Mouse (Mus musculus) embryonic fibroblast, embryonic 13.5 days (primary cell): ENCODE results near the gene Olfr1367. TPM values are rescaled to one million over a fixed set of nuclear protein-coding genes. Genes with fewer than 3 reads are reported as not detected.
A peak's percentile ranks its signal among the peaks of the same experiment; 100 is the strongest.

Experiments
- H3K27ac ChIP-seq: 2 replicates; pipeline ENCODE4 v1.5.1; 2012; ENCODE audit warnings: low read length, control low read depth, inconsistent platforms; ENCODE audit not compliant: insufficient read depth
- H3K4me1 ChIP-seq: 2 replicates; pipeline ENCODE4 v1.6.1; 2011; ENCODE audit warnings: low read length; ENCODE audit not compliant: control insufficient read depth, insufficient read depth
- H3K4me3 ChIP-seq: 2 replicates; pipeline ENCODE4 v1.5.1; 2011; ENCODE audit warnings: mild to moderate bottlenecking, control low read depth, low read length; ENCODE audit not compliant: insufficient read depth
- CTCF ChIP-seq: IDR thresholded peaks from 2 replicates; pipeline ENCODE4 v1.5.1; 2011; ENCODE audit warnings: mild to moderate bottlenecking, control low read depth, low read length, moderate library complexity, borderline replicate concordance; ENCODE audit not compliant: insufficient read depth
- POLR2A ChIP-seq: IDR thresholded peaks from 2 replicates; pipeline ENCODE4 v1.6.1; 2011; ENCODE audit warnings: low read depth, mild to moderate bottlenecking, control low read depth, low read length, moderate library complexity
- polyA plus RNA-seq: library from polyadenylated mRNA; stranded (reverse); fragments of >200 nt; gene quantifications from 2 replicates; pipeline ENCODE4 v1.2.4, GENCODE M21; 2011; ENCODE audit warnings: low read depth; ENCODE audit not compliant: missing spikeins, insufficient read length

Gene Olfr1367
- polyA plus RNA-seq = not detected in 2 replicates

GRCm38 (mm10) chr13:21346610-21347009 is at the start of gene Olfr1367:
Gene Olfr1367, plus strand, starts transcription at chr13:21346910.
- no peak within 1 kb of the TSS for H3K4me3 ChIP-seq
- TF ChIP-seq CTCF (no peak), POLR2A (no peak)

GRCm38 (mm10) chr13:21298557-21298956 is 48.2 kb upstream of the Olfr1367 start:
- H3K4me1 ChIP-seq = no peaks in the 10 kb centered on the region
- TF ChIP-seq POLR2A = no peak
- no peak for TF ChIP-seq CTCF
- no peak overlapping the region for H3K27ac ChIP-seq
- H3K4me3 ChIP-seq = no peak overlapping the region

More at GRCm38 (mm10) chr13:21346610-21347009, at the start of gene Olfr1367:
- H3K27ac ChIP-seq = no peak within 1 kb of the TSS
- H3K4me1 ChIP-seq = no peaks in the 10 kb centered on the region

DNA sequence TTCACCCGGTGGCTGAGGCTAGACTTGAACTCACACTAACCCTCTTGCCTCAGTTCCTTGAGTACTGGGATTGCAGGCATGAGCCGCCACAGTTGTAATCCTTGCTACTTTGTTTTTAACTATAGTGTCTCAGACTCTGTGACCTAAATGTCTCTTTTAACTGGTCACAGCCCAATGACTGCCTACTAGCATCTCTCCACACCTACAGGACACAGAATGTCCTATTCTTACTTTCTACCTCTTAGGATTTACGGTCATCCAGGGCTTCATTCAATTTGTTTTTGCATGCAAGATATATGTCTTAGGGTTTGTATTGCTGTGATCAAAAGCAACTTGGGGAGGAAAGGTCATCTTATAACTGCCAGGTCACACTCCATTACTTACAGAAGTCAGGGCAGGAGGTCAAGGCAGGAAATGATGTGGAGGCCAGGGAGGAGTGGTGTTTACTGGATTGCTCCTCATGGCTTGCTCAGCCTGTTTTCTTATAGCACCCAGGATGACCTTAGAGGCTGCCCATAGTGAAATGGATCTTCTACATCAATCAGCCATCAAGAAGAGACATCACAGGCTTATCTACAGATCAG is 42.1 kb upstream of the Olfr1367 start:
- Histone ChIP-seq H3K4me1 (no peaks in the 10 kb centered on the region), H3K4me3 (no peak overlapping the region), H3K27ac (no peak overlapping the region)
- TF ChIP-seq POLR2A (no peak), CTCF (no peak)

GRCm38 (mm10) chr13:21309788-21310187 is 36.9 kb upstream of the Olfr1367 start:
- Histone ChIP-seq H3K27ac (no peak overlapping the region), H3K4me1 (no peaks in the 10 kb centered on the region), H3K4me3 (no peak overlapping the region)
- no peak for TF ChIP-seq POLR2A

DNA sequence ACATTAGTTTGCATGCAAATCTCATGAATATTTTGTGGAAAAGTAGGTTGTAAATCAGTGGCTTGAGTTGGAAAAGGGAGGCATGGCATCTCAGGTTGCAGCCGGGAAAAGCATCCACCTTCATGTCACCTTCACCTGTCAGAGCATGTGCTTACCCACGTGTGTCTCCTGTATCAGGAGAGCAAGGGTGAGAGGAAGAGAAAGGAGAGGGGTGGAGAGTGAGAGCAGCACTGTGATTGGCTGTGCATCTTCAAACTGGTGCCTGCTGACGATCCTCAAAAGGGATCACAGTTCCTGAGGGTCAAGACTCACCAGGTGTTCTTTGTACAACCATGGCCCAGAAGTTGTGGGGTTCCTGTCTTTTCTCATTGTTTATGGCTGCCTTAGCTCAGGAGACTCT is 34.8 kb upstream of the Olfr1367 start, which contains the start of gene Gpx6:
Gene Gpx6, plus strand, starts transcription at position 200 of the 400 bp plus-strand sequence.
- no peak for TF ChIP-seq CTCF
- TF ChIP-seq POLR2A = no peak

GRCm38 (mm10) chr13:21312854-21313253 is 33.9 kb upstream of the Olfr1367 start:
- H3K4me1 ChIP-seq = no peaks in the 10 kb centered on the region
- H3K27ac ChIP-seq = no peak overlapping the region
- H3K4me3 ChIP-seq = no peak overlapping the region
- TF ChIP-seq CTCF (no peak), POLR2A (no peak)

More for the DNA sequence above, 34.8 kb upstream of the Olfr1367 start, which contains the start of gene Gpx6:
- Histone ChIP-seq H3K27ac (no peak within 1 kb of the TSS), H3K4me1 (no peaks in the 10 kb centered on the region), H3K4me3 (no peak within 1 kb of the TSS)

- Histone ChIP-seq H3K4me3 (no peak overlapping the region), H3K4me1 (no peaks in the 10 kb centered on the region), H3K27ac (no peak overlapping the region)
- no peak for TF ChIP-seq CTCF
- TF ChIP-seq POLR2A = no peak
Measured at GRCm38 (mm10) chr13:21313903-21314302, 32.8 kb upstream of the Olfr1367 start.

- Histone ChIP-seq H3K4me1 (no peaks in the 10 kb centered on the region), H3K27ac (no peak overlapping the region), H3K4me3 (no peak overlapping the region)
- TF ChIP-seq CTCF (no peak), POLR2A (no peak)
Measured at GRCm38 (mm10) chr13:21320262-21320661, 26.4 kb upstream of the Olfr1367 start.

DNA sequence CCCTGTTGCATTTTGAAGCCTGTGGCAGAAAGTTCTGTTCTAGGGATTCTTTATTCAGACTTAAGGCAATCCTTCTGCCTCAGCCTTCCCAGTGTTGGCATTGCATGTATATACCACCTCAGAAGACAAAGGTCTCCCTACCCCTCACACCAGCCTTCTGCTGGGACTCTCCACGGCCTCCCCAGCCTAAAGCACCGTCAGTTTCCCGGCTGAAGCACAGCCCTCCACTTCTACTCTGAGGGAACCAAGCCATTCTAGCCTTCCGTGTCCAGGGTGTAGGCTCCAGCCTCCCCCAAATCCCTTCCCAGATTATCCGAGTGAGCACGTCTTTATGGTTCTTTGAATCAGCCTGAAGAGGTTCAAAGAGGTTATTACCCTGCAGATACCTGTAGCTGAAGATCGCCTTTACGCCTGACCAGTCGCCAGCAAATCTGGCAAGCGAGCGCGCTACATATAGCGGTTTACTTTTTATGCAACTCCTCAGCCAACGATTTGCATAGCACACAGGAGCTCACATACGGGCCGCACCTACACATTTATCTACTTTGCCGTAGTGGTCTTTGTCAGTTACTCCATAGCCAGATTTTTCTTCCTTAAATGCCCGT is 24.7 kb upstream of the Olfr1367 start:
- Histone ChIP-seq H3K27ac (no peak overlapping the region), H3K4me1 (no peaks in the 10 kb centered on the region), H3K4me3 (peak overlapping the region; percentile 63)
- TF ChIP-seq POLR2A (no peak), CTCF (no peak)

GRCm38 (mm10) chr13:21322509-21323375 is 24.0 kb upstream of the Olfr1367 start:
- Histone ChIP-seq H3K27ac (no peak overlapping the region), H3K4me1 (no peaks in the 10 kb centered on the region), H3K4me3 (peak overlapping the region; percentile 63)
- TF ChIP-seq POLR2A = no peak
- TF ChIP-seq CTCF = no peak
